Mouse (Mus musculus): ENCODE data around the gene Qrfp. TPM values are rescaled to one million over a fixed set of nuclear protein-coding genes. Genes with fewer than 3 reads are reported as not detected.
A peak's percentile ranks its signal among the peaks of the same experiment; 100 is the strongest.

Qrfp gene
- total RNA-seq (2021), result not detected
- long read RNA-seq, experiment 1, result 0 reads
- long read RNA-seq, experiment 2, result 0 reads

- DNase-seq, result no peak
Measured at GRCm38 (mm10) chr2:31810444-31810843, at the start of gene Qrfp. Gene Qrfp, minus strand, starts transcription at chr2:31810580.

DNA sequence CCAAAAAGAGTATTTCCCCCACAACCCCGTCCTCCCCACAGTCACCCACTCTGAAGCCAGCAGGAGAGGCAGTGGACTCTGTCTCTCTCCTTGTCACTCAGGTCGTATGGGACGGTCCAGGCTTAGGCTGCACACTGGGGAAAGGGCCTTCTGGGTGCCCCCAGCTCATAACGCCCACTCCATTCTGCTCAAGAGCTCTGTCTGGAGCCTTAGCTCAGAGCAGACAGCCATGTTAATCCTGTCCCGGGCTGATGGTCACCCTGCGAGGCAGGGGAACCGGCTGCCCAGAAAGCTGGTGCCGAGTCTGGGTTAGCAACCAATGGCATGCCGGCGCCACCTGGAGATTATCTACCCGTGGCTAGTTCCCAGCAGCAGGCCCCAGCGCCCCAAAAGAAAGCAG lies 48.1 kb upstream of the Qrfp start:
- no peak for DNase-seq

GRCm38 (mm10) chr2:31857180-31857579 lies 46.8 kb upstream of the Qrfp start:
- peak; percentile 43 to 57 for DNase-seq

GRCm38 (mm10) chr2:31855991-31856390 lies 45.6 kb upstream of the Qrfp start:
- peak in 1 of 2 experiments; percentile 23 for DNase-seq

DNA sequence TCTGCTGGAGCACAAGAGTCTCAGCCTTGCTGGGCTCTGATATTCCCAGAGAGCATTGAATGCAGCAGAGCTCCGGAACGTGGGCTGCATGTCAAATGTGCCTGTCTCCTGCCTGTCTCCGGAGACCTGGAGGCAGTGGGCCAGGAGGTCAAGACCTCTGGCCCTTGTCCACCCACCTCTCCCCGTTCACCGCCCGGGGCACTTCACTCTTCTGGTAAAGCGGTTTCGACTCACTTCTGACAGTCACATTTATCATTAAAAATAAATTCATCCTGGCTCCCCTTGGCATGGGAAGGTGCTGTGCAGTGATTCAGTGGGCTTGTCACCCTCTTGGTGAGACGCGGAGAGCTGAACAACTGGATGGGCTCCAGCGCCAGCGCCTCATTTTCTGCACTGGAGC lies 39.8 kb upstream of the Qrfp start:
- DNase-seq, result peak in 1 of 2 experiments; percentile 31

GRCm38 (mm10) chr2:31847908-31848307 lies 37.5 kb upstream of the Qrfp start:
- peak in 1 of 2 experiments; percentile 36 for DNase-seq

DNA sequence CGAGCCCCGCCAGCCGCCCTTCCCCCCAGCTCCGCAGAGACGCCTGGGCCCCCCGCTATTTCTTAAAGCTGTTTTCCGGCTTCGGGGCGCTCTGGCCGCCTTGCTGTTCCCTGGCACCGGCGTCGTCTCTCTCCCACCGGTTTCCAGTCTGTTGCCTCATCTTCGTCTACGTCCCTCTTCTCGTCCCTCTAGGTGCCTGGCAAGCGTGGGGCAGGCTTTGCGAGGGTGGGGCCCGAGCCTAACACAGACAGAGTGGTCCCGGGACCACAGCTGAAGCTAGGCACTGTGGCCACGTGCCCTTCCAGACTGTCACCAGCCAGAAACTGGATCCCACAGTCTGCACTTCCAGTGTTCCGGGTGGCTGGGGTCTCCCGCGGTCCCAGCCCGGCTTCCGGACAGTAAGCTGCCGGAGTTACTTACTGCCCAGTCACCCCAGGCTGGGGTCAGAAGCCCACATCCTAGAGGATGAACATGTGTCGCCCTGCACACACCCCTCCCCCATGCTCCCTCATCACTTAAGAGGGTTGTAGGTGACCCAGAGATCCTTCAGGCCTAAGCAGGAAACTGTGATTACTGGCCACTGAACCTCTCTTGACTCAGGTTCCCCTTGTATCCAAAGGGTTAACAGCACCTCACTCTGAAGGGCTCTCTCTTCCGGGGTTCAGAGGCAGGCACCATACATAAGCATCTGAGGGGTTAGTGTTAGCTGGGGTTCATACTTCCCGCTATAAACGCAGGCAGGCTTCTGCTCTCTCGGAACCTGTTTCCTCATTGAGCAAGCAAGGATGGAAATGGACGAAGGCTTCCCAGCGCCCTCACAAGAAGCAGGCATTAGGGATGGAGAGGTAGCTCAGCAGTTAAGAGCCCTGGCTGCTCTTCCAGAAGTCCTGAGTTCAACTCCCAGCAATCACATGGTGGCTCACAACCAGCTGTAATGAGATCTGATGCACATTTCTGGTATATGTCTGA lies 36.6 kb upstream of the Qrfp start:
- no peak for DNase-seq

DNA sequence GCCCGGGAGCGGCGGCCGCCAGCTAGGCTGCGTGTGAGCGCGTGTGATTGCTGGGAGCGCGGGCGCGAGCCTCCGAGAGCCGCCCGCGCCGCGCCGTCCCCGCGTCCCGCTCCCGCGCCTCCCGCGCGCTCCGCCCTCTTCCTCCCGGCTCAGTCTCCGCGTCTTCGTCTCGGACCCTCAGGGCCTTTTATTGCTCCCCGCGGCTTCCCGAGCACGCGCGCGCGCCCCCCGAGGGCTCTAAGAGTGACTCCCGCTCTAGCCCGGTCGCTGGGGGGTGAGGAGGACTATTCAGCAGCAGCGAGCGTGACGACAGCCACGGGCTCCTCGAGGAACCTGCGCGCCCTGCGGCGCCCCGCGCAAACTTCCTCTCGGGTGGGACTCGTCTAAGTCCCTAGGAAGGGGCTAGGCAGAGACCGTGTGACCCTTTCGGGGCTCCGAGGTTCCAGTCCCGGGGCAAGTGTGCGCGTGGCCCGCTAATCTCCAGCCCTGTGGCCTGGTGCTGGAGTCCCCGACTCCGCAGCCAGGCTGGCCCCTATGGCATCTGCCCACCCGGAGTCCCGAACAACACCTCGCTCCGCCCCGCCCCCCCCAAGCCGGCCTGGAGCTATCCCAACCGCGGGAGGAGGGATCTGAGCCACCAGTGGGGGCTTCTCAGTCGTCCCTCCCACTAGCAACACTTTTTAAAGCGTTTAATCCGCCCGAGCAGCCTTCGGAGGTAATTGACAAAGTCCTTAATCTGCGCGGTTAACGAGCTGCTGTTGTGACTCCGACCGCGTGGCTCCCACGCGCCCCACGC lies 35.7 kb upstream of the Qrfp start, which contains the start of gene Fibcd1:
Gene Fibcd1 (minus strand): TSS at position 110 of the 796 bp plus-strand sequence.
- DNase-seq, result peak in 1 of 2 experiments; percentile 37

GRCm38 (mm10) chr2:31845512-31845895 lies 35.1 kb upstream of the Qrfp start:
- DNase-seq, result no peak

DNA sequence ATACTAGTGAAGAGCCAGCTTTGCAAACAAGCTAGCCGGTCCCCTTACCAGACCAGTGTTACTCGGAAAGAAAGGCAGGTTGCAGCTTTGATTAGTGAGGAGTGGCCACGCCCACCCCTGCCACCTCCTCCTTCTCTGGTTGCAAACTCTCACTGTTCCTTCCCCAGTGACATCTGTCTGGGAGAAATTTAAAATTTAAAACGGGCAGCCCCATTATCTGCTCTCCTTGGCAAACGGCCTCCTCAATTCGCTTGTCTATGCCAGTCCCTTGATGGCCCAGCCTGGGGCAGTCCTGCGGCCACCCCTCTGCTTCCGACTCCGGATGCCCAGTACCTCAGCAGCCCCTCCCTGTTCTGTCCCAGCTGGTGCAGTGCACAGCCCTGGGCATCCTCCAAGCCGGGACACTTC lies 34.4 kb upstream of the Qrfp start:
- DNase-seq, result no peak

DNA sequence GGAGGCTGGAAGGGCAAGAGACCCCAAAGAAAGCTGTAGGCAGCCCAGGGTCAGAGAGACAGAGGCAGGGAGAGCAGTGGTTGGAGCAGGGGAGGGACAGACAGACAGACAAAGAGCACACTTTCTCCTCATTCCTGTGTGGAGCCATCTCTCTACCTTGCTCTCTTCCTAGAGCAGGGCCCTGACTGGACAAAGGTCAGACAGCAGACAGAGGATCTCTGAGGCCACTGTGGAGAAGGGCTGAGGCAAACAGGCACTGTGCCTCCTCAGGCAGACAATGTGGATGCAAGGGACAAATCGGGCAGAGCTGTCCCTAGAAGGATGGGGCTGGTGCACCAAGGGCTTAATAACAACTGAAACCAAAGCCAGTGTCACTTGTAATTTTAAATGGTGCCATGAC lies 28.5 kb upstream of the Qrfp start:
- DNase-seq, result no peak

DNA sequence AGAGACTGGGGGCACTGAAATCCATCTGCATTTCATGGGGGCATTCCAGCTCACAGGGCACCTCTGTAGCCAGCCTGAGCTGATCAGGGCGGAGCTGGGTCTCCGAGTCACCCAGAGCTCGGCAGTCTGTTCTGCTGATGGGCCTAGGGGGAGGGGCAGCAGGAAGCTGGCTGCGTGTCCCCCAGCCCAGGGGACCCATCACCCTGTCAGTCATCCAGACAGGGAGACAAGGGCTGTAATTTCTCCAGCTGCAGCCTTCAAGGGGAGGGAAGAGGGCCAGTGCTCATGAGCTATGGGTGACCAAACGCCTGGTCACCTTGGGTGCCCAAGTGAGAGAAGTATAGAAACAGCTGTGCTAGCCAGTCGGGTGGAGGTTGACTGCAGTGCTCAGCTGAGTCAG lies 26.6 kb upstream of the Qrfp start:
- no peak for DNase-seq

- no peak for DNase-seq
Measured at GRCm38 (mm10) chr2:31836091-31836490, 25.7 kb upstream of the Qrfp start.

- DNase-seq, result no peak
Measured at GRCm38 (mm10) chr2:31828311-31828825, 18.0 kb upstream of the Qrfp start.

GRCm38 (mm10) chr2:31827877-31828276 lies 17.5 kb upstream of the Qrfp start:
- peak; percentile 46 to 65 for DNase-seq

DNA sequence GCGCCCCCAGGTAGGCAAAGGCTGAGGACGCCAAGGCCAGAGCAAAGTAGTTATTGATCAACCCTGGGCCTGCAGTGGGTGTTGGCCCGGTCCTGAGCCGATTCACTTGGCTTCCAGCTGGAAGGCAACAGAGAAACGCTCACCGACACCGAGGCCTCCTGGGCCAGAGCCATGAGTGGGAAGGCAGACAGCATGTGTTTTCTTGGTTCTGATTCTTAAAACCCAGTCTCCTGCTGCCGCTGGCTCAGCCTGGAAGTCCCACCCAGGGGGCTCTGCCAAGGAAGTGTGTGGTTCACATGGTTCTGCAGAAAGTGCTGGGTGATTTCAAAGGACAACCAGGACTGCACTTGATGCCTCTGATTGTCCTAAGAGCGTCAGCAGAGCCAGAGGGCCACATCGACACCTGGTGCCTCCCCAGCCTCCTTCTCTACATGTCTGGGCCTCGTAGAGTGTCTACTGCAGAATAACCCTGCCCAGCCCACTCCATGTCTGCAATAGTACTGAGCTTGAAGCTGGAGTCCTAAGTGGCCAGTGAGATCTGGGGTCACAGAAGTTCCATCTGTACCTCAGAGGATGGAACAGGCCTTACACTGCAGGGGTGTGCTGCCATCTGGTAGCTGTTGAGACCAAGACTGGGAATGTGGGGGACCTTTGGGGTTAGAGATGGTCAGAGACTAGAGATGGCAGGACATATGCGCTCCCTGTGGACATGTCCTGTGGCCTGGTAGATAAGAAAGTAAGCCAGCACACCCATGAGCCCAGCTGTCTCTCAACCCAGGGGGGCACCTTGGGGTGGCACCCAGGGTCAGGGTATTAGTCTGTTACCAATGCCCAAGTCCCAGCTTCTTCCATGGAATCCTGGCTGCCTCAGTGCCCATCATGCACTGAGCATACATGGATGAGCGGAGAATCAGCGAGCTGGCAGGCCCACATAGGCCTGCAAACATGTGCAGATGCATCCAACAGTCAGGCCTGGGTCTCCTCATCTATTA lies 16.0 kb upstream of the Qrfp start:
- no peak for DNase-seq

DNA sequence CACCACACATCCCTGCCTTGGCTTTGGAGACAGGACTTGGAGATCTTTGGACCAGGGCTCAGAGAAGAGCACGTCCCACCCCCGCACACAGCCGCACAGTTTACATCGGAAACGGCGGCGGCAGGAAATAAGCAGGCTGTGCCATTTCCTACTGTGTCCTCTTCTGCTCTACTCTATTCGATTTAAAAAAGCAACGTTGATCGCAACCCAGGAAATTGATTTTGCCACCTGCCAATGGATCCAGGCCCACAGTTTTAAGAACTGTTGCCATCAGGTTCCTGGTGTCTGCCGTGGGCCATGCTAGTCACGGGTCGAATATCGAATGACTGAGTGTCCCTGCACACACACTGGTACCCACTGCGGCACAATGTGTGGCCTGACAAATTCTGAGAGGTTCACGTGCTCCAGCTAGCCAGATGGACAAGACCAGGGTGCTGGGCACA lies 15.1 kb upstream of the Qrfp start:
- DNase-seq, result no peak

DNA sequence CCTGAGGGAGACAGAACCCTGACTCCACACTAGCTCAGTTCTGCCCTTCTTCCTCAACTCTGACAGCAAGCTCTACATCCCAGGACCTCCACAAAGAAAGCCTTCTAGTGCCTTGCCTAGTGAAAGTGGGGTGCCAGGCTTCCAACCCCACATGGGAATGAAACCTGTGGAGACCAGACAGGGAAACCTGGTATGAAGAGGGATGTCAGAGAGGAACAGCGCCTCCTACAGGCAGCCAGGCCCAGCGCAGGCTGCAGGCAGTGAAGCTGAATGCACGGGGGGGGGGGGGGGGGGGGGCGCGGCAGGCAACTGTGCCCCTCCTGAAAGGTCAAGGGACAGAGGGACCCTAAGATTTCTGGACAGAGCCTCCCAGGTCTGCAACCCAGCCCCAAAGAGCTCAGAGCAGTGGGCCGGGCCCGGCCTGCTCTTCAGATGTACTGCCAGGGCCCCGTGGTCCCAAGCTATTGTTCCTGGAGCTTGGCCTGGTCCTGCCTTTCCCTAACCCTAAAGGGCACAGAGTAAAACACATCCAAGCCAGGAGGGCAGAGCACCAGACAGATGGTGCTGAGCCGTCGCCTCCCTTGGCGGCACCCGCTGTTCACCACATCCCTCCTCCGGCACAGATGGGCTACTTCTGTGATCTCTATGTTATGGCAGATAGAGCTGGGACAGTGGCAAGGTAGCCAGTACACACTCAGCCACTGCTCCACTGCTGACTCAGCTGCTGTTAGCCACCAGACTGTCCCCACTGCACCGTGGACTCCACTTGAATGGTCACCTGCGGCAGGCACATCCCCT lies 13.8 kb upstream of the Qrfp start:
- DNase-seq, result peak in 1 of 2 experiments; percentile 34

DNA sequence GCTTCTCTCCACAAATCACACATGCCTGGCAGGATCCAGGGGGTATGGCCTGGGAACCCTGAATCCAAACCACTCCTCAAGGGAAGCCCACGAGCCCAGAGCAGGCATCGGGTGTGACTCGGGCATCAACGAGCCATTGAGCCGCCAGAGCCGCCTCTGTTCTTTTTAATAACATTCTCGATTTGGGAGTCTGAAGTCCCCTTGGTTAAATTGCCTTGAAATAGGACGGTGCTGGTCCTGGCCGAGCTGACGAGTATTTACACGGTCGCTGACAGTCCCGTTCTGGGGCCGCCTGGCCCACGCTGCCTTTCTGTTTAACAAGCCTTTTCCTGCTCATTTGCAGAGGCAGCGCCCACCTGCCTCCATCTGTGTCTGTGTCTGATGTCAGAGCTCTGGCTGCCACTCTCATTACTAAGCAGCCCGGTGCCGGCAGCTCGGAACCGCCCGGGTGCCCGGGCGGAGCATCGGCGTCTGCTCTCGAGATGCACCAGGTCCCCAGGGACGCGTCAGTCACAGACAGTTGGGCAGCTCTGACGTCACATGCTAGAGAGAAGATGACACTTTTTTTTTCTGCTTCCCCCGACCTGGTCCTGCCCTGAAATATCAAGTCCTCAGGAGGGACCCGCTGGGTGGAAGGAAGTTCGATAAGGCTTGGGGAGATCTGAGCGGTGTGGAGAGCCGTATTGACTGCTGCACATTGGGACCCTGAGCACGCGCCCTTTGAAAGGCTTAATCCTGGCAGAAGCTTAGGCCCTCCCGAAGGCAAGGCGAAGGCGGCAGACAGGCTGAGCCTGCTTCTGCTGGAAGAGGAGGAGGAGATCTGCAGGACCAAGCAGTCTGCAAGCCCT lies 12.4 kb upstream of the Qrfp start:
- peak in 1 of 2 experiments; percentile 36 for DNase-seq

Measured in adrenal gland, postnatal 36 days (tissue).